Mouse (Mus musculus) layer of hippocampus, postnatal 14 days (tissue): ENCODE data around the gene Sox14. TPM values are rescaled to one million over a fixed set of nuclear protein-coding genes. Genes with fewer than 3 reads are reported as not detected.

Source experiments
- DNase-seq, 2 experiments: peaks; one replicate each; pipeline ENCODE4 v3.0.0; 2021 to 2022; ENCODE audit warnings: low spot score in 2 of 2, mixed read lengths in 1 of 2
- total RNA-seq, 2 experiments: library from RNA; stranded (reverse); gene quantifications; 2 replicates each; pipeline ENCODE4 v1.2.3; 2021

Sox14 gene
- total RNA-seq, 2 experiments from 2014 or later = 0.91 TPM; not detected in 1

DNA sequence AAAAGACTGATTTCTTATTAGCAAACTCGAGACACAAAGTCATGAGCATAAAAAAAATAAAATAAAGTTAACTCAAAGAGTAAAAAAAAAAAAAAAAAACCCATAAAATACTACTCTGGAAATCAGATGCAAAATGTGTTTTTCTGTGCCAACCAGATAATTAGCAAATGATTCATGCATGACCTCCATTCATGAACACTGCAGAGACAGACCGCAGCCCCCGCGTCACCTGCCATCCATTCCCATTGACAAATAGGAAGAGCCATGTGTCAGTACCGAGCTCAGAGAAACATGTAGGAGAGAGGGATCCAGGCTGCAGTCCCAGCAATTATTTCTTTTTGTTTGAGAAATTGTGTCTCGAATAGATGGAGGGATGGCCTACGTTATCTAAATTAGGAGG is 25.6 kb downstream of the Sox14 start:
- DNase-seq = peak in 1 of 2 experiments; percentile 61

DNA sequence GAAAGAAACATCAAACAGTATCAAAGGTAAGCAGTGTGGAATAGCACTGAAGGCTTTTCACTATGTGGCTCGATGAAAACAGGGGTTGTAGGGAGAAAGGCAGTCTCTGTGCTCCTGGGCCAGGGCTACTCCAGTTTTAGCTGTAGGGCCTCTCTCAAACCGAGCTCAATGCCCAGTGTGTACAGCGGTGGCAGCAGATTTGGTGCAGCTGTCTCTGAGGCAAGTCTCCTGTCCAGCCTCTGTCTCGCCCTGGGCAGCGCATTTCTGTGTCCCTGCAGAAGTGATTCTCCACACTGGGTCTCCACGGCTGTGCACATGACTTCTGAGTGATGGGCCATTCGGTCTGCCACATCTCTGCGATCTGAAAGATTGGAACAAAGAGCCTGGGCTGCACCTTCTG is 27.6 kb downstream of the Sox14 start:
- no peak for DNase-seq

DNA sequence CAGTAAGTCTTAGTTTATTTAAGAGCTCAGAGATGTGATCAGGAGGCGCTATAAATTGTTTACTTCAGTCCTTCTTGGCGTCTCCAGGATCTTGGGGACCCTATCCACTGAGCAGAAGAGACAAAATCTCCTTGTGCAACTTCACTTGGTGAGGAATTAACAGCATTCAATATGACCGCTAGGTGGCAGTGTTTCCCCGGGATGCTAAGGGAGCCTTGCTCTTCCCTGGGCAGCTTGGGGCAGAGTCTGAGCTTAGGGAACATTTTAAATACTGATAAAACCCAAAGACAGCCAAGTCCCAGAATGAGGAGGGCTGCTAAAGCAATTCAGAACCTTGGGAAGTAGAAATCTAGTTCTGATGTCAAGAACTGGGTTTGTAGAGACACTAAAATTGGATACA is 29.1 kb downstream of the Sox14 start:
- peak; percentile 69 to 84 for DNase-seq

DNA sequence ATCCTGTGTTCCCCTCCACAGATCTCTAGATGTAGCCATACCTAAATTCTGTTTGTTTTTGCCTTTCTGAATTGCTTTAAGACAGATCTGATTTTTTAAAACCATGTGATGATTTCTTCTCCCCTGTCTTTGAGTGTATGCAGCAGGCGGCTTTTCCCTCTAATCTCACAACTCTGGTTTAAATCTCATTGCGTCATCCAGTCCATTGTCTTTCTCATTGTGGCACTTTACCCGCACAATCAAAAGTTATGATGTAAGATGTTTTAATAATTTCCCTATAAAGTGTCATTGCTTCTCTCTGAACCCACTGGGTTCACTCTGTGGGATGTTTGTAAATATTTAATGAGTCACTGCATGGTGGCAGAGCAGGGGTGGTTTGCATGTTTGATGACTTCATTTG is 36.6 kb downstream of the Sox14 start:
- DNase-seq = no peak

DNA sequence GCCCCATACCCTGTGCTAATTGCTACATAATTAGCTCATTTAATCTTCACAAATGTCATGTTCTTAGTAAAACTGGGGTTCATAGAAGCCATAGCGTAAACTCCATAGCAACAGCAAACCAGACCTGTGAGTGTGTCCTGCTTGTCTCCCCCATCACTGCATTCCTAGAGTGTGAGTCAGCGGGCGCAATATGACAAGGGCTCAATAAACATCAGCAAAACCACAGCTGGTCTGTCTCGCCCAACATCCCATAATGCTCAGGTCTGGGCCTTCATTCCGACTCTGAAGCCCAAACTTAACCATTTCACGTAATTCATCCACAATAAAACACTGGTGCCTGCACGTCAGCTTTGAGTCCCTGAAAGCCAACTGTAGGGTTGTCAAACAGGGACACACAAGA is 37.1 kb downstream of the Sox14 start:
- no peak for DNase-seq

DNA sequence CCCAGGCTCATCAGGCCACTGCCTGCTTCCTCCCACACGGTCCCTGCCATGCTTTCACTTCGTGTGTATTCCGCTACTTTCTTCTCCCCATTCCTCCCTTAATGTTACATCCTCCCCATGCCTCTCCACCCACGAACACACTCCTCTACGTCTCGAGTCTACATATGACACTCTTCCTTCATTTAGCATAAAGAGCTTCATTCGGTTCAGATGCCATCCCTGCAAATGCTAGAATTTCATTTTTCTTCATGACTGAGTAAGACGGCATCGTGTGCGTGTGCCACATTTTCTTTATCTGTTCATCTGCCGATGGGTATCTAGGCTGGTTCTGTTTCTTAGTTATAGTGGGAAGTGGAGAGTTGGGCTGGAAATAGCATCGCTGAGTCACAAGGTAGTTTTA is 39.3 kb downstream of the Sox14 start:
- DNase-seq = no peak

DNA sequence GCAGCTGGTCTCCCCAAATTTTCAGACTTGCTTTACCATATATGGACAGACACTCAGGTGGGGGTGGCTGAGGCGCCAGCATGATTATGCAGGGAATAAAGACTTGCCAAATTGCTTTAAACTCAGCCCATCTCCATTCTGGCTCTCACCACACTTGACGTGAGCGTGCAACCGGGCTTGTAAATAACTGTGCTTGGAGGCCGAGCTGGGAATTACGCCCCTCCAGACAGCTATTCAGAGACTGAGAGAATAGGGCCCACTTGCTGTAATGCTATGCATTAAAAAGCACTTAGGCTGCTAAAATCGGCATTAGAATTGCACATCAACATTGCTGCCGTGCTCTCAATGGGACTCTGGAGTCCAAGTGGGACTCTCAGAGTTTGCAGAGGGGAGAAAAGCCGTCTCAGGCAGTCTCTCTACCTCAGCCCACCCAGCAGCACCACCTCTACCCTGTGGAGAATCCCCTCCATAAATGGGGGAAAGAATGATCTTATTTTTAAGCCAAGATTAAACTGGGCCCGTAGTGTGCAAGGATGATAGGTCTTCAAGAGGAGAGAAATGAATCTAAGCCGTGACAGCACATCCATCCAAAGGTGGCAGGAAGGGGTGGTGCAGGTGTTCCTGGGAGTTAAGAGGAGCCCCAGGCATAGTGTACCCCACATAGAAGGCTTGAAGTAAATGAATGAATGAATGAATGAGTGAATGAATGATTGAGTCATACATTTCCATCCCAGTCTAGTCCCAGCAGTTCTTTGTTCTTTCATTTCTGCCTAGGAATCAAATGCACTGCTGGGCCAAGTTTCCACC is 40.1 kb downstream of the Sox14 start:
- no peak for DNase-seq

Other genes starting within 250 kb of the Sox14 start
- gene Dzip1l, start 246.7 kb downstream of the Sox14 start, total RNA-seq = 10 to 100 TPM; 24.7 to 29.2 TPM
- not detected for gene Cldn18, start 158.9 kb downstream of the Sox14 start, total RNA-seq